Mouse (Mus musculus): ENCODE results near the gene Xpnpep1.
A peak's percentile ranks its signal among the peaks of the same experiment; 100 is the strongest.

- 0 out of 2 replicates have a peak, but pooled peaks have one; percentile 8 for TF ChIP-seq CTCF (IDR thresholded peaks at IDR 0.05; ENCODE audit: low read depth)
- TF ChIP-seq EP300 (optimal IDR thresholded peaks at IDR 0.05) = no peak
These were observed 18.8 kb upstream of the Xpnpep1 start for GRCm38 (mm10) chr19:53058726-53059334.

Data from stomach, postnatal 0 days (tissue).